9 mouse cellular contexts compared by ENCODE assay signal in the genomic region with DNA sequence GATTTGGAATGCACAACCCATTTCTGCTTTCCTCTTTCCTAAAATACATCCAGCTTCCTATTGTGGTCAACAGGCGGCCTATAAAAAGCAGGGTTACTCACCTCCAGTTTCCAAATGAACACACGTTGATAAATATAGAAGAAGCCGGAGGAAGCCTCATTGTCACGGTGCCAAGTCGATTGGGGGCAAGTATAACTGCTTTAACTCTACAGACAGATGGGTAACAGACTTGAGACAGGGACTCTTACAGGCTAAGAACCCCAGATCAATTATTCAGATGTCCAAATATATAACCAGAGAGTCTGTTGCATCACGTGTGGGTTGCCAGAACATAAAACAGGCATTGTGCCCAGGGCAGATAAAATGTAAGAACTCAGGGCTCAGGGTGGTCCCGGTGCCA. TPM values are rescaled to one million over a fixed set of nuclear protein-coding genes. Genes with fewer than 3 reads are reported as not detected.
DNase-seq lines count a peak whose midpoint lies in the region; ATAC-seq and TF ChIP-seq lines count a peak whose summit lies in the region.
"Had no signal": no experiment of that assay in that cellular context is flagged by ENCODE, and none has a peak within 500 bp of the region (broad histone marks: within the 10 kb centered on the region; RNA-seq: fewer than 3 reads in every experiment).

No protein-coding gene starts in this region.

- no peaks in the 10 kb centered on the region for H3K9me3 ChIP-seq in hindbrain, postnatal 0 days (ENCODE audit: low read length)
- H3K9me3 ChIP-seq in hindbrain, embryonic 11.5 days (ENCODE audit: control insufficient read depth, low read length): no peaks in the 10 kb centered on the region
- H3K9me3 ChIP-seq: limb, embryonic 15.5 days had no signal

- H3K4me2 ChIP-seq in hindbrain, postnatal 0 days (ENCODE audit: low read depth, low read length): no peak overlapping the region
- no peak overlapping the region for H3K4me2 ChIP-seq in hindbrain, embryonic 11.5 days (replicated peaks; ENCODE audit: low read depth, low read length)
- H3K4me2 ChIP-seq: limb, embryonic 15.5 days had no signal

- H3K36me3 ChIP-seq in hindbrain, postnatal 0 days (ENCODE audit: insufficient read depth, low read length): no peaks in the 10 kb centered on the region
- no peaks in the 10 kb centered on the region for H3K36me3 ChIP-seq in hindbrain, embryonic 11.5 days (ENCODE audit: control insufficient read depth, insufficient read depth, low read length)
- H3K36me3 ChIP-seq: limb, embryonic 15.5 days had no signal

- no peak overlapping the region for H3K27ac ChIP-seq in hindbrain, postnatal 0 days
- H3K27ac ChIP-seq in hindbrain, embryonic 11.5 days (ENCODE audit: low read depth, low read length): no peak overlapping the region
- H3K27ac ChIP-seq: limb, embryonic 15.5 days had no signal

- H3K9ac ChIP-seq in hindbrain, postnatal 0 days (replicated peaks; ENCODE audit: low read length): no peak overlapping the region
- H3K9ac ChIP-seq in hindbrain, embryonic 11.5 days (ENCODE audit: low read depth, low read length): no peak overlapping the region
- H3K9ac ChIP-seq: limb, embryonic 15.5 days had no signal

- no peak for TF ChIP-seq CTCF in hindbrain, postnatal 0 days (IDR thresholded peaks at IDR 0.05; ENCODE audit: low read depth)

- WGBS in hindbrain, postnatal 0 days: 56% methylated on average over 7 of the region's 7 CpGs
- 90% methylated on average over 7 of the region's 7 CpGs for WGBS in hindbrain, embryonic 11.5 days

- no peak for ATAC-seq in hindbrain, postnatal 0 days
- ATAC-seq in hindbrain, embryonic 11.5 days (ENCODE audit: low FRiP score): no peak
- ATAC-seq in frontal cortex, adult (ENCODE audit: low TSS enrichment): no peak

- no peaks in the 10 kb centered on the region for H3K4me1 ChIP-seq in hindbrain, postnatal 0 days (ENCODE audit: insufficient read depth, low read length)
- H3K4me1 ChIP-seq in hindbrain, embryonic 11.5 days (replicated peaks; ENCODE audit: control insufficient read depth, insufficient read depth, low read length): no peaks in the 10 kb centered on the region

- H3K27me3 ChIP-seq in hindbrain, postnatal 0 days (ENCODE audit: insufficient read depth, low read length): no peaks in the 10 kb centered on the region
- no peaks in the 10 kb centered on the region for H3K27me3 ChIP-seq in hindbrain, embryonic 11.5 days (ENCODE audit: control insufficient read depth, insufficient read depth, low read length)
- H3K27me3 ChIP-seq: limb, embryonic 15.5 days had no signal

- no peak overlapping the region for H3K4me3 ChIP-seq in hindbrain, postnatal 0 days (ENCODE audit: low read length)
- no peak overlapping the region for H3K4me3 ChIP-seq in hindbrain, embryonic 11.5 days (ENCODE audit: low read depth, low read length)
- H3K4me3 ChIP-seq: limb, embryonic 15.5 days had no signal

- DNase-seq in hindbrain, postnatal 0 days (ENCODE audit: low spot score): peak; percentile 32
- DNase-seq in hindbrain, embryonic 11.5 days (ENCODE audit: low spot score): no peak
- DNase-seq in NIH3T3 (ENCODE audit: low read depth): peak; percentile 24
- DNase-seq in gastrocnemius, adult 18-20 months (ENCODE audit: low spot score): peak; percentile 78
- DNase-seq in heart, postnatal 25 days (ENCODE audit: low spot score): peak; percentile 35
- DNase-seq in Muller cell, postnatal 12 days (ENCODE audit: inconsistent ontology term): no peak
- DNase-seq in thymus, postnatal 0 days (ENCODE audit: low spot score): no peak

- intact Hi-C loops in heart, postnatal 25 days (cut with DNase I): no loop called here

RNA-seq across cellular contexts. Expression of gene Efr3b, which starts 15.9 kb away (rescaled TPM):
- 159 and 174 TPM in 2 replicates for total RNA-seq in hindbrain, postnatal 0 days (2014; rRNA removed)
- polyA plus RNA-seq in hindbrain, postnatal 0 days (2015; fragmentation: Nextera tagmentation; extraction: Ambion mirVana): 26.1 and 29.0 TPM in 2 replicates
- 11.2 and 14.5 TPM in 2 replicates for polyA plus RNA-seq in hindbrain, embryonic 11.5 days (2014; fragmentation: Nextera tagmentation; extraction: Ambion mirVana)
- 1 to 10 TPM; 3.3 to 5.6 TPM for total RNA-seq in gastrocnemius, adult 18-20 months (2021)
- total RNA-seq in heart, postnatal 25 days (2021): 1 to 10 TPM; 7.3 to 7.9 TPM
- polyA plus RNA-seq in thymus, postnatal 0 days (2015; fragmentation: Nextera tagmentation; extraction: Ambion mirVana): 0.65 and 0.77 TPM in 2 replicates

RNA-seq across cellular contexts. Expression of gene Dnajc27, which starts 59.5 kb away (rescaled TPM):
- 47.4 and 49.5 TPM in 2 replicates for total RNA-seq in hindbrain, postnatal 0 days (2014; rRNA removed)
- 24.2 and 25.2 TPM in 2 replicates for polyA plus RNA-seq in hindbrain, postnatal 0 days (2015; fragmentation: Nextera tagmentation; extraction: Ambion mirVana)
- 8.6 and 9.8 TPM in 2 replicates for polyA plus RNA-seq in hindbrain, embryonic 11.5 days (2014; fragmentation: Nextera tagmentation; extraction: Ambion mirVana)
- total RNA-seq in gastrocnemius, adult 18-20 months (2021): 10 to 100 TPM; 35.0 to 39.3 TPM
- total RNA-seq in heart, postnatal 25 days (2021): 1 to 10 TPM; 7.2 TPM
- 3.4 and 4.0 TPM in 2 replicates for polyA plus RNA-seq in thymus, postnatal 0 days (2015; fragmentation: Nextera tagmentation; extraction: Ambion mirVana)

Comparison
In these comparisons a context has a peak if more than half of its experiments do, and no peak if none do; other contexts are left out.
1. DNase-seq: peak in hindbrain, postnatal 0 days (single experiment), NIH3T3 (single experiment), gastrocnemius, adult 18-20 months (single experiment) and heart, postnatal 25 days (single experiment); none in hindbrain, embryonic 11.5 days (single experiment), Muller cell, postnatal 12 days (single experiment) and thymus, postnatal 0 days (single experiment).
2. RNA of gene Efr3b, which starts 15.9 kb away (total RNA-seq): 159 to 174 TPM in hindbrain, postnatal 0 days; 7.3 to 7.9 TPM in heart, postnatal 25 days and 3.3 to 5.6 TPM in gastrocnemius, adult 18-20 months; every median in the first group is over 10 times any median in the second.